Mouse (Mus musculus) erythroid progenitor cell, adult 5-6 weeks (primary cell): ENCODE data around the gene Sohlh1. TPM values are rescaled to one million over a fixed set of nuclear protein-coding genes. Genes with fewer than 3 reads are reported as not detected.
"Not testable (repeated sequence)": the region's sequence is repeated elsewhere in the genome, so short reads cannot be mapped to it uniquely, and the experiment has no call there.

ENCODE experiments used
- ATAC-seq: replicated peaks from 2 replicates; pipeline ENCODE4 v1.8.0; 2016; ENCODE audit warnings: moderate number of reproducible peaks, mild to moderate bottlenecking, moderate TSS enrichment, inconsistent platforms; ENCODE audit not compliant: poor library complexity, low FRiP score, severe bottlenecking
- total RNA-seq, 2 experiments: library from RNA; stranded (forward) in 1 of 2; stranded (reverse) in 1 of 2; fragments of 150-400 nt in 1 of 2; fragments of 186-747, 209-891 nt in 1 of 2; gene quantifications; 2 replicates each; pipeline versions ENCODE4 v1.2.3 to v1.2.4; 2015 to 2017; ENCODE audit warnings: low replicate concordance in 2 of 2

Sohlh1 gene
- total RNA-seq, 2 experiments from 2014 or later = not detected

GRCm38 (mm10) chr2:25844097-25844496 lies 3.0 kb downstream of the Sohlh1 start:
- no peak for ATAC-seq

- no peak for ATAC-seq
These were observed 4.3 kb downstream of the Sohlh1 start for GRCm38 (mm10) chr2:25842758-25843157.

GRCm38 (mm10) chr2:25842161-25842560 lies 4.9 kb downstream of the Sohlh1 start:
- ATAC-seq = no peak

GRCm38 (mm10) chr2:25836291-25836690 lies 10.8 kb downstream of the Sohlh1 start:
- peak; percentile 70; the same call in 1 of the 2 replicates for ATAC-seq

- ATAC-seq = no peak
These were observed 16.3 kb downstream of the Sohlh1 start for GRCm38 (mm10) chr2:25830786-25831185.

- ATAC-seq = no peak
These were observed 18.6 kb downstream of the Sohlh1 start for GRCm38 (mm10) chr2:25828344-25828947.

GRCm38 (mm10) chr2:25824751-25825150 lies 22.3 kb downstream of the Sohlh1 start:
- no peak for ATAC-seq

- no peak for ATAC-seq
These were observed 24.2 kb downstream of the Sohlh1 start, which contains the start of gene Lcn9 for GRCm38 (mm10) chr2:25822806-25823205. Gene Lcn9, plus strand, starts transcription at chr2:25823153.

GRCm38 (mm10) chr2:25815748-25816147 lies 31.3 kb downstream of the Sohlh1 start, which contains the start of gene Glt6d1:
Gene Glt6d1, minus strand, starts transcription at chr2:25815848.
- ATAC-seq = not testable (repeated sequence)

GRCm38 (mm10) chr2:25813364-25813763 lies 33.7 kb downstream of the Sohlh1 start:
- ATAC-seq = no peak

- ATAC-seq = no peak
These were observed 35.3 kb downstream of the Sohlh1 start for GRCm38 (mm10) chr2:25811711-25812110.

GRCm38 (mm10) chr2:25798065-25798464 lies 49.0 kb downstream of the Sohlh1 start:
- no peak for ATAC-seq

- no peak for ATAC-seq
These were observed 49.4 kb downstream of the Sohlh1 start for GRCm38 (mm10) chr2:25797635-25798034.

Other genes with a start within 250 kb of the Sohlh1 start
- gene Rabl6, start 238.7 kb downstream of the Sohlh1 start, total RNA-seq (2015; ENCODE audit: low replicate concordance) = 6.5 and 23.1 TPM in 2 replicates
- 9.3 and 20.5 TPM in 2 replicates for gene Rabl6, start 238.7 kb downstream of the Sohlh1 start, total RNA-seq (2017; ENCODE audit: low replicate concordance)
- not detected in 2 replicates for gene Ccdc183, start 229.6 kb downstream of the Sohlh1 start, total RNA-seq (2015; ENCODE audit: low replicate concordance)
- gene Ccdc183, start 229.6 kb downstream of the Sohlh1 start, total RNA-seq (2017; ENCODE audit: low replicate concordance) = not detected in 2 replicates
- gene Tmem141, start 225.2 kb downstream of the Sohlh1 start, total RNA-seq (2015; ENCODE audit: low replicate concordance) = 26.3 TPM in 1 of 2 replicates, not detected in the other
- 5.5 TPM in 1 of 2 replicates, not detected in the other for gene Tmem141, start 225.2 kb downstream of the Sohlh1 start, total RNA-seq (2017; ENCODE audit: low replicate concordance)
- 85.1 and 103 TPM in 2 replicates for gene Fcna, start 219.2 kb downstream of the Sohlh1 start, total RNA-seq (2015; ENCODE audit: low replicate concordance)
- 28.7 and 55.7 TPM in 2 replicates for gene Fcna, start 219.2 kb downstream of the Sohlh1 start, total RNA-seq (2017; ENCODE audit: low replicate concordance)
- gene Lcn8, start 194.1 kb downstream of the Sohlh1 start, total RNA-seq (2015; ENCODE audit: low replicate concordance) = not detected in 2 replicates
- not detected in 2 replicates for gene Lcn8, start 194.1 kb downstream of the Sohlh1 start, total RNA-seq (2017; ENCODE audit: low replicate concordance)
- not detected in 2 replicates for gene Lcn5, start 189.3 kb downstream of the Sohlh1 start, total RNA-seq (2015; ENCODE audit: low replicate concordance)
- gene Lcn5, start 189.3 kb downstream of the Sohlh1 start, total RNA-seq (2017; ENCODE audit: low replicate concordance) = not detected in 2 replicates
- not detected in 2 replicates for gene Lcn6, start 170.5 kb downstream of the Sohlh1 start, total RNA-seq (2015; ENCODE audit: low replicate concordance)
- not detected in 2 replicates for gene Lcn6, start 170.5 kb downstream of the Sohlh1 start, total RNA-seq (2017; ENCODE audit: low replicate concordance)
- gene Lcn10, start 164.5 kb downstream of the Sohlh1 start, total RNA-seq (2015; ENCODE audit: low replicate concordance) = not detected in 2 replicates
- gene Lcn10, start 164.5 kb downstream of the Sohlh1 start, total RNA-seq (2017; ENCODE audit: low replicate concordance) = not detected in 2 replicates
- gene Obp2a, start 147.2 kb downstream of the Sohlh1 start, total RNA-seq (2015; ENCODE audit: low replicate concordance) = not detected in 2 replicates
- not detected in 2 replicates for gene Obp2a, start 147.2 kb downstream of the Sohlh1 start, total RNA-seq (2017; ENCODE audit: low replicate concordance)
- gene Bmyc, start 140.5 kb downstream of the Sohlh1 start, total RNA-seq (2015; ENCODE audit: low replicate concordance) = 2.5 and 3.2 TPM in 2 replicates
- gene Bmyc, start 140.5 kb downstream of the Sohlh1 start, total RNA-seq (2017; ENCODE audit: low replicate concordance) = not detected in 2 replicates
- gene Obp2b, start 110.2 kb downstream of the Sohlh1 start, total RNA-seq (2015; ENCODE audit: low replicate concordance) = not detected in 2 replicates
- not detected in 2 replicates for gene Obp2b, start 110.2 kb downstream of the Sohlh1 start, total RNA-seq (2017; ENCODE audit: low replicate concordance)
- not detected in 2 replicates for gene Lcn3, start 81.7 kb downstream of the Sohlh1 start, total RNA-seq (2015; ENCODE audit: low replicate concordance)
- not detected in 2 replicates for gene Lcn3, start 81.7 kb downstream of the Sohlh1 start, total RNA-seq (2017; ENCODE audit: low replicate concordance)
- not detected in 2 replicates for gene Lcn11, start 70.2 kb downstream of the Sohlh1 start, total RNA-seq (2015; ENCODE audit: low replicate concordance)
- not detected in 2 replicates for gene Lcn11, start 70.2 kb downstream of the Sohlh1 start, total RNA-seq (2017; ENCODE audit: low replicate concordance)
- not detected in 2 replicates for gene Gm13539, start 65.0 kb downstream of the Sohlh1 start, total RNA-seq (2015; ENCODE audit: low replicate concordance)
- not detected in 2 replicates for gene Gm13539, start 65.0 kb downstream of the Sohlh1 start, total RNA-seq (2017; ENCODE audit: low replicate concordance)
- gene Glt6d1, start 31.4 kb downstream of the Sohlh1 start, total RNA-seq (2015; ENCODE audit: low replicate concordance) = not detected in 2 replicates
- not detected in 2 replicates for gene Glt6d1, start 31.4 kb downstream of the Sohlh1 start, total RNA-seq (2017; ENCODE audit: low replicate concordance)
- not detected in 2 replicates for gene Lcn9, start 24.1 kb downstream of the Sohlh1 start, total RNA-seq (2015; ENCODE audit: low replicate concordance)
- not detected in 2 replicates for gene Lcn9, start 24.1 kb downstream of the Sohlh1 start, total RNA-seq (2017; ENCODE audit: low replicate concordance)
- not detected in 2 replicates for gene Kcnt1, start 16.5 kb upstream of the Sohlh1 start, total RNA-seq (2015; ENCODE audit: low replicate concordance)
- not detected in 2 replicates for gene Kcnt1, start 16.5 kb upstream of the Sohlh1 start, total RNA-seq (2017; ENCODE audit: low replicate concordance)
- 18.9 and 31.4 TPM in 2 replicates for gene Camsap1, start 136.0 kb upstream of the Sohlh1 start, total RNA-seq (2015; ENCODE audit: low replicate concordance)
- 67.6 and 93.3 TPM in 2 replicates for gene Camsap1, start 136.0 kb upstream of the Sohlh1 start, total RNA-seq (2017; ENCODE audit: low replicate concordance)
- gene Ubac1, start 174.5 kb upstream of the Sohlh1 start, total RNA-seq (2015; ENCODE audit: low replicate concordance) = 1,305 and 1,318 TPM in 2 replicates
- gene Ubac1, start 174.5 kb upstream of the Sohlh1 start, total RNA-seq (2017; ENCODE audit: low replicate concordance) = 1,008 and 1,122 TPM in 2 replicates